Mouse (Mus musculus) CD4-positive, CD25-positive, alpha-beta regulatory T cell, adult 4 months (primary cell): ENCODE results near the gene Ppox. TPM values are rescaled to one million over a fixed set of nuclear protein-coding genes. Genes with fewer than 3 reads are reported as not detected.
"Not testable (repeated sequence)": the region's sequence is repeated elsewhere in the genome, so short reads cannot be mapped to it uniquely, and the experiment has no call there.

Experiments
- ATAC-seq: one replicate; pipeline ENCODE4 v1.8.0; 2017
- polyA plus RNA-seq, 2 experiments: library from polyadenylated mRNA; unstranded; fragments of 100-300 nt; shearing (Covaris generic); gene quantifications; one replicate each; pipeline ENCODE4 v1.2.1; 2017

The Ppox gene
- polyA plus RNA-seq, 2 experiments from 2014 or later = 70.8 to 108 TPM

DNA sequence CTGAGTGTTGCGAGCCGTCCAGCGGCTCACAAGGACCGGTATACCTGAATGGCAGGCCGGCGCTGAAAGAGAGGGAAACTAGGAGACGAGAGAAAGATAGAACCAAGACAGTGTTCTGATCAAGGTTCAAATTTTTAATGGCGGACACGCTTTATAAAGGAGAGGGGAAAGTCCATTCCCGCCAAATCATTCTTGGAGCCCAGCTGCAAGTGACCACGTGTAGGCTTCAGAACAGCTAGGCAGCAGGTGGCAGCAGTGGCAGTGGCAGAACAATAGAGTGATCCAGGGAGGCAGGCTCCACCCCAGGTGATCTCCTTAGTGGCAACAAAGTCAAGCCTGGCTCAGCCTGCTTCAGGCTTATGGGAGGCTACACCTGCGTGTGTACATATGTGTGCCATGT lies 39.0 kb downstream of the Ppox start:
- not testable (repeated sequence) for ATAC-seq

DNA sequence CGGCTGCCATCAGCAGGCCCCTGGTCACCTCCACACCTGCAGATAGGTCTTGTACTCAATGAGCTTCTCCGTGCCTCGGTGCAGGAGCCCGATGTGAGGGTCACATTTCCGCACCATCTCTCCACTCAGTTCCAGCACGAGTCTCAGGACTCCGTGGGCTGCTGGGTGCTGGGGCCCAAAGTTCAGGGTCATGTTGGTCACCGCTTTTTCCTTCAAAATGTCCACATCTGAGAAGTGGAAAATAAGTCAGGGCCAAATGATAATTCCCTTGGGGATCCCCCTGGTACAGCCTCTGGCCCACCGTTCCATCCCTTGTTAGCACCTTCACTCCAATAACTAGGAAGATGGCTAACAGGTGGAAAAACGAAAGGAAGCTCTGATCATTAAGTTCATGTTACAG lies 40.1 kb downstream of the Ppox start:
- no peak for ATAC-seq

GRCm38 (mm10) chr1:171239992-171240744 lies 40.8 kb downstream of the Ppox start:
- ATAC-seq = no peak

DNA sequence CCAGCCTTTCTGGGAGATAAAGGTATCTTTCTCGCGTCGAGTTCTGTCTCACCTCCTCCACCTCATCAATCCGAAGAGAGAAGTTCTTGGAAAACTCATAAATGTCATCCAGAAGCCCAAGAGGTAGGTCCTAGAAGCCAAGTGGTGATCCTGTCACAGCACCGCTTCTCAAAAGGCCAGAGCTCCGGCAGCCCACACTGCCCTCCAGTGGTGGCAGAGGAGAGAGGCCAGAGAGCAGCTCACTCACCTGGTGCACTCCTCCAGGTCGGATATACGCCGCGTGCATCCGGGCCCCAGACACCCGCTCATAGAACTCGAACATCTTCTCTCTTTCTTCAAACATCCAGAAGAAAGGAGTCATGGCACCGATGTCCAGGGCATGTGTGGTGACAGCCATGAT lies 42.5 kb downstream of the Ppox start:
- ATAC-seq = peak; percentile 60

GRCm38 (mm10) chr1:171237438-171237837 lies 43.5 kb downstream of the Ppox start:
- no peak for ATAC-seq

DNA sequence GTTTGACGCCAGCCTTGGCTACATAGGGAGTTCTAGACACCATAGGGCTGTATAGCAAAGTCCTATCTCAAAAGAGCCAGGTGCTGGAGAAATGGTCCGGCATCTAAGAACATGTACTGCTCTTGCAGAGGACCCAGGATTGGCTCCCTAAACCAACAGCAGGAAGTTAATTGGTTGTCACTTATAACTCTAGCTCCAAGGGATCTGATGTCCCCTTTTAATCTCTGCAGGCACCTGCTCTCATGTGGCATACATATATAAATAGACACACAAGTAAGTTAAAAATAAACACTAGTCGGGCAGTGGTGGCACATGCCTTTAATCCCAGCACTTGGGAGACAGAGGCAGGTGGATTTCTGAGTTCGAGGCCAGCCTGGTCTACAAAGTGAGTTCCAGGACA lies 45.2 kb downstream of the Ppox start:
- no peak for ATAC-seq

DNA sequence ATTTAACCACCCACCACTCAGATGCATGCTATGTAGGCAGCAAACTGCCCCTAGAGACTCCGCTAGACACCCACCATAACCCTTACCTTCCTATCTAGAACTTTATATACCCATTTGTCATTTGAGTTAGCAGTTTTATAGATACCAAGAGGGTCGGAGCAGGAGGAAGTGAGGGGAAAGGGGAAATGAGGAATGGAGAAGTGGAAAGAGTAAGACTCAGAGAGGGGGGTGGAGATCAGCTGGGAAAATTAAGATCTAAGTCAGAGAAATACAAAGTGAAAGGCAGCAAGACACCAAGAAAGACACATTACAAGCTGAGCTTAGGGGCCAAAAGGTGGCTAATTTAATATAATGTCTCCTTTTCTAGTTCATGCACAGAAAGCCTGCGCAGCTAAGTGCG lies 46.4 kb downstream of the Ppox start:
- ATAC-seq = no peak

GRCm38 (mm10) chr1:171234126-171234525 lies 46.9 kb downstream of the Ppox start, which contains the start of gene Fcer1g:
Fcer1g (minus strand) TSS chr1:171234365.
- ATAC-seq = no peak

GRCm38 (mm10) chr1:171232800-171233730 lies 47.9 kb downstream of the Ppox start:
- ATAC-seq = no peak

DNA sequence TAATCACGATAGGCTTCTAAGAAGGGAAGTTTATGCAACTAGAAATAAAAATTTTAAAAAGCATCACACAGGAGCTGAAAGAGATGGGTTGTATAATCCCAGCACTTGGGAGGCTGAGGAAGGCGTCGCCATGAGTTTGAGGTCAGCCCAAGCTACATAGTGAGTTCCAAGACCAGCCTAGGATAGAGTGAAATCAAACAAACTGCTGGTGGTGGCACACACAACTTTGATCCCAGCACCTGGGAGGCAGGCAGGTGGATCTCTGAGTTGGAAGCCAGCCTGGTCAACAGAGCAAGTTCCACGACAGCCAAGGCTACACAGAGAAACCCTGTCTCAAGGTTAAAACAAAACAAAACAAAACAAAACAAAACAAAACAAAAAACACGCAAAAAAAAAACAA lies 48.6 kb downstream of the Ppox start:
- no peak for ATAC-seq

DNA sequence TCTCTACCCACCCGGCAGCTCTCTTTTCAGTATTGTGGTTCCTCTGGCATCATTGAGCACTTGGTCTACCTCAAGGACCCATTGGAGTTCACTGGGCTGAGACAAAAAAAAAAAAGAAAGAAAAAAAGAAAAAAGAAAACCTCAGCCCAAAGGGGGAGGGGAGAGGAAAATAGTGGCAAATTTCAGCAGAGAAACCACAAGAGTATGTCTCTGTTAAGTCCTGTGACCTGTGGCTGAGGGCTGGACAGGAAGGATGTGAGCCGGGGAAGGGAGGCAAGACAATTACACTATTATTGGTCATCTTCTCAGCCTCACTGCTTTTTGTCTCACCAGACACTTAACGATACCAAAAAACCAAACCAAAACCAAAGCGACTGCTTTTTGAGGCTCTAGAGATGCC lies 49.1 kb downstream of the Ppox start:
- no peak for ATAC-seq

- ATAC-seq = no peak
These were observed 50.8 kb downstream of the Ppox start for GRCm38 (mm10) chr1:171230215-171230614.

GRCm38 (mm10) chr1:171229750-171230149 lies 51.2 kb downstream of the Ppox start:
- ATAC-seq = no peak

GRCm38 (mm10) chr1:171227879-171228278 lies 53.1 kb downstream of the Ppox start:
- ATAC-seq = no peak

DNA sequence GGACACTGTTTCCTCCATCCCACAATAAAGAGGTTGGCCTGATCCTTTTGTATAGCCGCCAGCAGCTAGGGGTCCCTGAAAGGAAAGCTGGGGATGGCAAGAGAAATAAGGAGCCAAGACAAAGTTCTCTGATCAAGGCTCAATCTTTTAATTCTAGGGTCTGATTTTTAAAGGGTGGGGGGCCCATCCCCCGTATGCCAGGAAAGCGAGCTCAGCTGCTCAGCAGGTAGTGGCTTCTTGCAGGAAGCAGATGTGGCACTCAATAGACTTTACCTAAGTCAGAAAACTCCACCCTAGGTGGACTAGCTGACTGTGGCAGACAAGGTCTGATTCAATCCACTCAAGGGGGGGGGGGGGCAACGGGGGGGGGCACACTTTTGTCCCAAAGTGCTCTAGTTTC lies 54.2 kb downstream of the Ppox start:
- no peak for ATAC-seq

Other genes starting within 250 kb of the Ppox start
- gene Fcgr3, start 216.3 kb downstream of the Ppox start, polyA plus RNA-seq = not detected
- 1 to 10 TPM; 4.8 to 5.5 TPM for gene Cfap126, start 167.3 kb downstream of the Ppox start, polyA plus RNA-seq
- gene Sdhc, start 130.6 kb downstream of the Ppox start, polyA plus RNA-seq = 100 to 1,000 TPM; 135 to 150 TPM
- gene Mpz, start 130.5 kb downstream of the Ppox start, polyA plus RNA-seq = not detected
- gene Pcp4l1, start 84.9 kb downstream of the Ppox start, polyA plus RNA-seq = not detected
- under 1 TPM; 0.15 to 0.54 TPM for gene Nr1i3, start 67.2 kb downstream of the Ppox start, polyA plus RNA-seq
- gene Tomm40l, start 58.7 kb downstream of the Ppox start, polyA plus RNA-seq = 10 to 100 TPM; 24.0 to 48.7 TPM
- gene Apoa2, start 56.1 kb downstream of the Ppox start, polyA plus RNA-seq = under 1 TPM in 1 of 2 experiments, not detected in 1; 0.75 TPM
- gene Fcer1g, start 46.8 kb downstream of the Ppox start, polyA plus RNA-seq = 1 to 10 TPM; 1.8 to 3.5 TPM
- under 1 TPM in 1 of 2 experiments, not detected in 1; 0.13 TPM for gene Adamts4, start 30.8 kb downstream of the Ppox start, polyA plus RNA-seq
- 100 to 1,000 TPM; 115 to 119 TPM for gene Ndufs2, start 29.8 kb downstream of the Ppox start, polyA plus RNA-seq
- gene B4galt3, start 10.9 kb downstream of the Ppox start, polyA plus RNA-seq = 10 to 100 TPM; 56.0 to 93.6 TPM
- 10 to 100 TPM; 22.6 to 27.9 TPM for gene Usp21, start 6.8 kb upstream of the Ppox start, polyA plus RNA-seq
- 10 to 100 TPM; 74.0 to 84.4 TPM for gene Ufc1, start 13.8 kb upstream of the Ppox start, polyA plus RNA-seq
- gene Dedd, start 48.0 kb upstream of the Ppox start, polyA plus RNA-seq = 10 to 100 TPM; 36.8 to 43.8 TPM
- 10 to 100 TPM; 31.7 to 40.3 TPM for gene Nit1, start 64.5 kb upstream of the Ppox start, polyA plus RNA-seq
- 10 to 100 TPM; 69.6 to 75.8 TPM for gene Pfdn2, start 64.5 kb upstream of the Ppox start, polyA plus RNA-seq
- gene Klhdc9, start 79.6 kb upstream of the Ppox start, polyA plus RNA-seq = under 1 TPM; 0.36 to 0.72 TPM
- under 1 TPM in 1 of 2 experiments, not detected in 1; 0.12 TPM for gene Nectin4, start 88.9 kb upstream of the Ppox start, polyA plus RNA-seq
- gene Arhgap30, start 107.8 kb upstream of the Ppox start, polyA plus RNA-seq = 10 to 100 TPM; 74.7 to 90.4 TPM
- 100 to 1,000 TPM in 1 of 2 experiments, 10 to 100 TPM in 1; 62.2 to 115 TPM for gene Usf1, start 130.1 kb upstream of the Ppox start, polyA plus RNA-seq
- 10 to 100 TPM; 10.0 to 20.1 TPM for gene Tstd1, start 137.7 kb upstream of the Ppox start, polyA plus RNA-seq
- gene F11r, start 156.3 kb upstream of the Ppox start, polyA plus RNA-seq = 1 to 10 TPM in 1 of 2 experiments, under 1 TPM in 1; 0.16 to 1.1 TPM
- 10 to 100 TPM; 10.5 to 11.7 TPM for gene Alyref2, start 222.3 kb upstream of the Ppox start, polyA plus RNA-seq